Mouse (Mus musculus) frontal cortex, postnatal 36 days (tissue): ENCODE measurements around the gene Smim4.

Experiments used
- DNase-seq, 2 experiments: peaks; one replicate each; pipeline ENCODE4 v3.0.0; 2022; ENCODE audit warnings: low spot score in 2 of 2

The Smim4 gene

DNA sequence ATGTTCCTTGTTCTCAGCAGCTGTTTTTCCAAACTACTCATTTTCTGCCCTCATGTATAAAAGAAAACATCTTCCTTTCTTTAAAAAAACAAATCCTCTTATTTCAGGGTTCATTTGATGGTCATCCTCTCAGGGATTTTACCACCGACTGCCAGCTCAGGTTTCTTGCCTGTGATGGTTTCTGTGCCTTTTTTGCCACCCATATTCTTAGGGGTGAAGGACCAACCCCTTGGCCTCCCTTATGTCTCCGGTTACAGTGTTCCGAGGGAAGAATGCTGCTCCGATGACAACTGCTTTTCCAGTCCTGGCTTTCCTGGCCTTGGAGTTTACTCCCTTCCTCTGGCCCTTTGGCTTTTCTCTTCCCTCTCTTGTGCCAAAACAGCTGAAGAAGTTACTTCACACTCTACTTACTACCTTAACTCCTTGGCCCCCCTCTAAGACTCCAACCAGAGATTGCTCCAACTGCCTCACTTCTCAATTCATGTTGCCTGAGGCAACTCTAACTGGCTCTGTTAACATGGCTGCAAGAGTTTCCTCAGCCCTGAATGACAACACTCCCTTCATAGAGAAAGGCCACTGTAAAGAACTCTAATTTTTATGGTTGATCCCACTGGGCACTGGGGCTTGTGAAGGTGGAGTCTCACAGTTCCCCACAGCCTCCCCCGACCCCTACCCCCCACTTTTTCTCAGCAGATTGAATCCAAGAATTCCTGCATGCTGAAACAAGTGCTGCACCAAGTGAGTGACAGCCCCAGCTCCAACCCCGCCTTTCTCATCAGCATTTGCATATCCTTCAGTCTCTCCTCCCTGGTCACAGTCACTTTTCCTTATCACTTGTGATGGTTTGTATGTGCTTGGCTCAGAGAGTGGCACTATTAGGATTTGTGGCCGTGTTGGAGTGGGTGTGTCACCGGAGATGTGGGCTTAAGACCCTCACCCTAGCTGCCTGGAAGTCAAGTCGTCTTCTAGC lies 3.4 kb downstream of the Smim4 start:
- no peak for DNase-seq

DNA sequence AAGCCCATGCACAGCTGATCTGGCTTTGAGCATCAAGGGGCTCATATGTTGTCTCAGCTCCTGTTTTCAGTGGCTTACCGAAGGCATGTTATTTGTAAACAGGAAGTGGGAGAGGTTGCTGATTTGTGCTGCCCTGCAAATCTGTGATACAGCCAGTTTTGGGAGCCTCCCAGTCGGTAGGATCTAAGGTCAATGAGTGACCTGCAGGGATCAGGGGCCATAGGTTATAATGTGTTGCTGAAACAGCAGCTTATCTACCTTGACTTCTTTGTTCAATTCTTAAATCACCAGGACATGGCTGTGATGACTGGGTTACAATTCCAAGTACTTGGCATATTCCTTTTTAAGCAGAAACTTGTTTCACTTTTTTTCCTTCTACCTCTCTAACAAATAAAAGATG lies 13.2 kb downstream of the Smim4 start:
- no peak for DNase-seq

DNA sequence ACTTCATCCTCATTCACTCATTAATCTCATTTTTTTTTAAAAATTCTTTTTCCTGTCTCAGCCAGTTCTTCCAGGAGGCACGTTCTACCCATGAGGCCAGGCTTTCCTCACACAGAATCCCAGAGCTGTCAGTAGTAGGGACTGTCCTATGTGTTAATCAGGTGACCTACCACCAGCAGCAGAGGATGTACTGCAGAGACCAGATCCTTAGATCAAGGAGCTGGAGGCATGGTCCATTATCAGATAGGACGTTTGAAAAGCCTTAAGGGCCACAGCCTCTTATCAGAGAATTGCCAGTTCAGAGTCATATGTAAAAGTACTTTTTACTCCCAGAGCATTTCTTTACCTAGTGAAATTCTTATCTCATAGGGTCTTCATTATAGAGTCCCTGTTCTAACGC lies 14.7 kb downstream of the Smim4 start:
- no peak for DNase-seq

DNA sequence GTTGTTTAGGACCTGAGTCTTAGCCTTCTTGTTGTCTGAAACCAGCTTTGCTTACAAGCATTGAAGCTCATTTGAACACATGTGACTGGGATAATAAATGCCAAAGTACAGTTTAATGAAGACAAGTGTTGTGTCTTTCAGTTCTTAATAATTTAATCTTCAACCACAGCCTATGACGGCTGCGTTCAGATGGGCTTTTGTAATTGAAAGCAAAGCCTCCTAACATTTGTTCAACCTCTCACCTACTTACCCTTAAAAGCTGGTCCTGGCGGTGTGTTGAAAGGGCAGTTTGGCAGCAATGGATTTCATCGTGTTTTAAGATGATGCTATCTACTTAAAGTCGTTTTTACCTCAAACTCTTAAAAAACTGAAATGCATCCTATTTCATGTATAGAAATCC lies 16.6 kb downstream of the Smim4 start:
- DNase-seq, result no peak

DNA sequence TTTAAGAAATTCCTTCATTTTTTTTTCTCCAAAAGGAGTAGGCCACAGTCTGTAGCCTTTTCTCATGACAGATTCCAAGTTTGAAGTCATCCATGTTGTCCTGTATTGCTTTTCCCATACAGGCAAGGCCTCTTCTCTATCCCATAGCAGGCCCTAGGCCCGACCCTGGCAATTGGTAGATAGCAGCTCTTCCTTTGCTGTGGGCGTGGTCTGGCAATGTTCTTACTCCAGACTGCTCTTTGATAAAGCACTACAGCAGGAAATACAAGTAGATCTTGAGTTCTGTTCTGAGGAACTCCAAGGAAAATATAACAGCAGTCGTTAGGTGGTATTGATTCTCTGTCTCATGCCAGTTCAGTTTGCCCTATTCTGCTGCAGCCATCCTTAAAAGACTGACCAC lies 18.1 kb downstream of the Smim4 start:
- DNase-seq, result no peak

DNA sequence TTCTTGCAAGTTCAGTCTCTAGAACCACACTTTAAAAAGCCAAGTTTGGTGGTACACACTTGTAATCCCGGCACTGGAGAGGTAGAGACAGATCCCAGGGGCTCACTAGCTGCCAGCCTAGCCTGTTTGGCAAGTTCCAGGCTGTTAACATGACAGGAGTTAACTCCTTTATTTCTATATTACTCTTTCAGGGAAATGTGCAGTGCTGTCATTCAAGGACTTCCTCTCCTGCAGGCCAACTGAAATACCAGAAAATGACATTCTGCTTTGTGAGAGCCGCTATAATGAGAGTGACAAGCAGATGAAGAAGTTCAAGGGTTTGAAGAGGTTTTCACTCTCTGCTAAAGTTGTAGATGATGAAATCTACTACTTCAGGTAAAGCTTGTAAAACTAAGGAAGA lies 23.6 kb downstream of the Smim4 start:
- DNase-seq, result no peak

DNA sequence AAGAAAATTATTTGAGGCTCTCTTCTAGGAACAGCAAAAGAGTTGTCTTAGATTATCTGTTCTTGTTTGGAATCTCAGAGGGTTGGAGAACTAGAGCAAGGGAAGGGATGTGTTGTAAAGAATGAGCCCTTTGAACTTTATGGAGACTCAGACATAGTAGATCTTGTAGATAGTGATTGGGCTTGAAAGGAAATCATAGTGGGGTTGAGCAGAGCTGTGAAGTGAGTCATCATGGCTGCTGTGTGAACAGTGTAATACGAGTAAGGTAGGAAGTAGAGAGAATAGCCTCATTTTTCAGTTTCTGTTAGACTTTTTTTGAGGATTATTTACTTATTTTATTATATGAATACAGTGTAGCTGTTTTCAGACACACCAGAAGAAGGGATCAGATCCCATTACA lies 38.8 kb downstream of the Smim4 start:
- no peak for DNase-seq

DNA sequence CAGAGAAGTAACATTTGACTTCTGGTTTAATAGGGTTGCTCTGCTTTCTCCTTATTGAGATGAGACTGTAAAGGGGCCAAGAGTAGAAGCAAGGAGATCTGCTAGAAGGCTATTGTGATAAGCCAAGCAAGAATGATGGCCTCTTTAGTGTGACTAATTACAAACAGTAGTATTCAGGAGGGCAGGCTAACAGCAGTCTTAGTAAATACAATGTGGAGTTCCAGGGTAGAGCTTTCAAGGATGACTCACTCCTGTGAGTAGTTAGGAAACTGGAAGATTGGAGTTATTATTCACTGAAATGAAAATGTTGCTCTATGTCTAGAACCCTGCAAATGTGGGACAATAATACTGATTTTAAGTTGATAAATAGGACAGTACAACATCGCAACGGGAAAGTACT lies 40.2 kb downstream of the Smim4 start:
- DNase-seq, result no peak

DNA sequence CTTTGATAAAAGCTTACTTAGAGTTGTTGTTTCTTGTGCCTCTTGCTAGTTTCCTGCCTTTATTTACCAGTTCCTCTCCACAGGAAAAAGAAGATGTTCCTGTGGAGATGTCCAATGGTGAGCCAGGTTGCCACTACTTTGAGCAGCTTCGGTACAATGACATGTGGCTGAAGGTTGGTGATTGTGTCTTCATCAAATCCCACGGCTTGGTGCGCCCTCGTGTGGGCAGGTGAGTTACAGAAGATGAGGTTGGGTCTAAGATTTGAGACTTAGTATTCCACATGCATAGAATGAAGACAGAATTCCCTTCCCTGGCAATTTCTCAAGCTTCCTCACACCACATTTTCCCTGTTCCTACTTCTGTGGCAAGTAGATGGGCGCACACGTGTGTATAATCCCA lies 41.3 kb downstream of the Smim4 start:
- no peak for DNase-seq

DNA sequence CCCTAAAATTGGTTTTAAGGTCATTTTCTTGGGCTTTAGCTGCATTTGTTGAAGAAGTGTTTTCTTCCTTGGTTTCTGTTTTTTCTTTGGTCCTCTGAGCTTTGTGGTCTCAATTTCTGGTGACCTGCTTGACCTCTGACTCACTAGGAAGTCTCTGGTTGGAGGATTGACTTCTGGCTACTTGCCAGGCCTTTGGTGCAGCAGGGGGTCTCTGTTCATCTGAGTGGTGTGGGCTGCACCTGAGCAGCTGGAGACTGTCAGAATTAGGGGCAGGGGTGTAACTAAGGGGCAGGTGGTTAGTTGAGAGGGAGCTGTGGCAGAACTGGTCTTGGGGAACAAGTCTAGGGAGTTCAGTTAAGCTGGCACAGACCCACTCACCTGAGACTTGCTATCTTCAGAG lies 47.6 kb downstream of the Smim4 start:
- DNase-seq, result no peak

DNA sequence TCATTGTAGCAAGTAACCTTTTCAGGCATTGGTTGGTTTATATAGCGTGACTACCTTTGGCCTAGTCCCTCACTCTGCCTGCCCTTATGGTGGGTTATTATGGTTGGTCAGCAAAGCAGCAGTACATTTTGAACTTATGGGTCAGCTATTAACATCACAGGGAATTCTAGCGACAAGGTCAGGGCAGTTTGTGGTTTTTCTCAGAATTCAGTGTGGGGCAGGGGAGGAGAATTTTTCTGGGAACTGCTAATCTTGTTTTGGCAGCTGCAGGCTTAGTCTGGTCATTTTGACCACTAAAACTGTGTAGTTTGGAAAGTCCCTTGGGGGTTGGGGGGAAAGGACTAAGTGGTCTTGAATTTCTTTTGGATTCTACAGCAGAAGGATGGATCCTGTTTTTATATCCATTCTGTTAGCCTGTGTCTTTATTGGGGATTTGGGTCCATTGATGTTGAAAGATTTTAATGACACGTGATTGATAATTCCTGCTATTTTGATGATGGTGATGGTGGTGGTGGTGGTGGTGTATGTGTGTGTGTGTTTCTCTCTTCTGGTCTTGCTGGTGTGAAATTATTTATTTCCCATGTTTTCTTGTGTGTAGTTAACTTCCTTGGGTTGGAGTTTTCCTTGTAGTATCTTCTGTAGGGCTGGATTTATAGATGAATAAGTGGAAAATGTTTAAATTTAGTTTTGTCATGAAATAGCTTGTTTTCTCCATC lies 49.3 kb downstream of the Smim4 start:
- no peak for DNase-seq

DNA sequence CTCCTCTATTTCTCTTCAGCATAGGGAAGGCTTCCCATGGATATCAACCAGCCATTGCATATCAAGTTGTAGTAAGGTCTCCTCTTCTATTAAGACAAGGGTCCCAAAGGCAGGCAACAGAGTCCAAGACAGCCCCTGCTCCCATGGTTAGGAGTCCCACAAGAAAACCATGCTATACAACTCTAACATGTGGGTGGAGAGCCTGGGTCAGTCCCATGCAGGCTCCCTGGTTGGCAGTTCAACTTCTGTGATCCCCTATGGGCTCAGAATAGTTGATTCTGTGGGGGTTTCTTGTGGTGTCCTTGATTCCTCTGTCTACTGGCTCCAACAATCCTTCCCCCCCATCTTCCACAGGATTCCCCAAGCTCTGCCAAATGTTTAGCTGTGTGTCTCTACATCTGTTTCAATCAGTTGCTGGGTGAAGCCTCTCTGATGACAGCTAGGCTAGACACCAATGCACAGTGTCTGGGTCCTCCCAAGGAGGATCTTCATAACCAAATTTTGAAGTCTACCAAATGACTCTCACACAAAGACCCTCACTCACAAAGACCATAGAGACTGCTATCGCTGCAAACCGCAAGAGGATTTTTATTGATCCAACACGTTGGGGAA lies 50.1 kb downstream of the Smim4 start:
- no peak for DNase-seq

DNA sequence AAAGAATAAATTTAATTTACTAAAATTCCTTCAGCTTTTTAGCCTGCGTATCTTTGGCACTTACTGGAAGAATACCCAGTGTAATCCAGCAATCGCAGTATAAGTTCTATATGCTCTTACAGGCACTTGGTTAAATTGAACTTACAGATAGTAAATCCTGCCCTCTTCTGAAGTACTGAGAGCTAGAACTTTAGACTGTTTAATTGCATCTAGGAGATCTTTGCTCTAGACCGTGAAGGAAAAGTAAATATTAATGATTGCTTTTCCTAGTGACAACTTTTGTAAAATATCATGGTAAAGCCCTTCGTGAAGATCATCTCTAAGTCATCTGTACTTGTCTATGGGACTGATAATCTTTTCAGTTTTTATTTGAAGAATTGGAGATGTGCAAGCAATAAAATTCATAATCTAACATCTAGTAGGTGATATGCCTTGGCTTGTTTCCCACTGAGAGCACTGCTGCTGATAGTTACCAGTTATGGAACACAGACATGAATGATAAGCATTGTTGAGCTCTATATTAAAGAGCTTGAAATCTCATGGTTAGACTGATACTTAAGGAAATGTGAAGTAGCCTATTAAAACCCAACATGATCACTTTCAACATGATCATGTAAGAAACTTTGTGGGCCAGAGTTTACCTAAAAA lies 59.5 kb downstream of the Smim4 start:
- DNase-seq, result no peak

DNA sequence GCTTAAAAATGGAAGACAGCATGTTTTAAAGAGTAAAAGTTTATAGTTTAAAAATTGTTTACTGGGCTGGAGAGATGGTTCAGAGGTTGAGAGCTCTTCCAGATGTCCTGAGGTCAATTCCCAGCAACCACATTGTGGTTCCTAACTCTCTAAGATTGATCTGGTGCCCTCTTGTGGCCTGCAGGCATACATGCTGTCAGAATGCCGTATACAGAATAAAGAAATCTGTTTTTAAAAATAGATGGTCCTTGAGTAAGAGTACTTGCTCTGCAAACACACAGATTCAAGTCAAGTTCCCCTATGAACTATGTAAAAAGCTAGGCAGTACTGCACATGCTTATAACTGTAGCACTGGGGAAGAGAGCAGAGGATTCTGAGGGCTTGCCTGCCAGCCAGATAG lies 66.5 kb downstream of the Smim4 start:
- no peak for DNase-seq

DNA sequence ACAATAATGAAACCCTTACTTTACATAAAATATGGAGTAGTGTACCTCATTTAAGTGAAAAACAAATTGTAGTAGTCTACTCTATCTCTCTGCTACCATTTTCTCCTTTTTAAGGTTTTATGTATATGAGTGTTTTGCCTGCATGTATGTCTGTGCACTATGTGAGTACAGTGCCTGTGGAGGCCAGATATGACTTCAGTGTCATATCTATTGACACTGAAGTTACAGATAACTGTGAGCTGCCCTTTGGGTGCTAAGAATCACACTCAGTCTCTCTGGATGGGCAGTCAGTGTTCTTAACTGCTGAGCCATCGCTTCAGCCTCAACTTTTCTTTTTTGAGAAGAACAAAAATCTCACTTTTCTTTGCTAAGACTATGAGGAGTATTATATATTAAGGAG lies 82.9 kb downstream of the Smim4 start:
- DNase-seq, result no peak

DNA sequence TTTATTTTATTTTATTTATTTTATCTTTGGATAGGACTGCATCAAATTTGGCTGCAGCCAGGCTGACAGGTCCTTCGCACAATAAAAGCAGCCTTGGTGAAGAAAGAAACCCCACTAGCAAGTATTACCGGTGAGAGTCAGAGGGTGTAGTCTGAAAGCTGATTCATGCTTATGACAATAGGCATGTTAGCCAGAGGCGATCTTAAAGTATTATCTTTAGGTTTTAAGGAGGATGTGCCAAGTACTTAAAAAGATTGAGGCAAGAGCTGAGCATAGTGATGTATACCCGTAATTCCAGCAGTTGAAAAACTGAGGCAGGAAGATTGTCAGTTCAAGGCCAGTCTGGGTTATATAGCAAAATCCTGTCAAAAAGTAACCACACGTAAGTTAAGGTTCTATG lies 83.5 kb downstream of the Smim4 start:
- DNase-seq, result no peak
